Mouse (Mus musculus) lung, embryonic 14.5 days (tissue): ENCODE measurements around the gene Pdcd1. TPM values are rescaled to one million over a fixed set of nuclear protein-coding genes. Genes with fewer than 3 reads are reported as not detected.
"Not testable (repeated sequence)": the region's sequence is repeated elsewhere in the genome, so short reads cannot be mapped to it uniquely, and the experiment has no call there.

Experiments used
- ATAC-seq: fragments of 200-750 bp; cut with Nextera tagmentation; 2 replicates; pipeline ENCODE4 v1.8.0; 2017; ENCODE audit warnings: mild to moderate bottlenecking, moderate TSS enrichment, moderate library complexity; ENCODE audit not compliant: insufficient read depth
- DNase-seq: peaks from one replicate; pipeline ENCODE4 v3.0.0-alpha.2; 2015
- H3K27ac ChIP-seq: fragments of 300-500 bp; sonication (generic); 2 replicates; pipeline ENCODE4 v1.5.1; 2014; ENCODE audit warnings: low read depth, mild to moderate bottlenecking, moderate library complexity
- H3K27me3 ChIP-seq: fragments of 300-500 bp; sonication (generic); 2 replicates; pipeline ENCODE4 v1.6.1; 2014; ENCODE audit warnings: low read length, control low read depth; ENCODE audit not compliant: insufficient read depth
- H3K36me3 ChIP-seq: fragments of 300-500 bp; sonication (generic); 2 replicates; pipeline ENCODE4 v1.6.1; 2014; ENCODE audit warnings: control low read depth; ENCODE audit not compliant: insufficient read depth
- H3K4me1 ChIP-seq: fragments of 300-500 bp; sonication (generic); 2 replicates; pipeline ENCODE4 v1.6.1; 2014; ENCODE audit warnings: antibody characterized with exemption, control low read depth; ENCODE audit not compliant: insufficient read depth
- H3K4me2 ChIP-seq: fragments of 300-500 bp; sonication (generic); 2 replicates; pipeline ENCODE4 v1.6.1; 2014; ENCODE audit warnings: mild to moderate bottlenecking
- H3K4me3 ChIP-seq: fragments of 300-500 bp; sonication (generic); 2 replicates; pipeline ENCODE4 v1.5.1; 2014; ENCODE audit warnings: low read depth, low read length
- H3K9ac ChIP-seq: fragments of 300-500 bp; sonication (generic); 2 replicates; pipeline ENCODE4 v1.6.1; 2014
- H3K9me3 ChIP-seq: fragments of 300-500 bp; sonication (generic); 2 replicates; pipeline ENCODE4 v1.6.1; 2016; ENCODE audit warnings: low read depth, low read length, control low read depth
- CTCF ChIP-seq: IDR thresholded peaks from 2 replicates; pipeline ENCODE4 v1.5.1; 2016; ENCODE audit warnings: antibody characterized with exemption, low read depth
- WGBS: fragments of 180-500 bp; shearing (Covaris S2); extraction: QIAGEN DNeasy Blood & Tissue Kit; methylation state at CpG from one replicate; pipeline ENCODE4 v1.1.7; 2014; 5-methylcytosine and 5-hydroxymethylcytosine counted together
- polyA plus RNA-seq: library from polyadenylated mRNA; unstranded; fragments of >200 nt; fragmentation: Nextera tagmentation; extraction: Ambion mirVana; gene quantifications from 2 replicates; pipeline ENCODE4 v1.2.1, GENCODE M21; 2014

The Pdcd1 gene
- polyA plus RNA-seq, 1 experiment from 2014 or later, result 0.09 TPM

GRCm38 (mm10) chr1:94028741-94029140 lies 23.6 kb downstream of the Pdcd1 start:
- DNase-seq (no peak), ATAC-seq (no peak)
- Histone ChIP-seq H3K9me3 (no peaks in the 10 kb centered on the region), H3K36me3 (no peaks in the 10 kb centered on the region), H3K4me1 (no peaks in the 10 kb centered on the region), H3K27ac (no peak overlapping the region), H3K9ac (no peak overlapping the region), H3K27me3 (no peaks in the 10 kb centered on the region), H3K4me2 (no peak overlapping the region), H3K4me3 (no peak overlapping the region)
- 82% methylated on average over 2 of the region's 2 CpGs for WGBS
- TF ChIP-seq CTCF, result no peak

- Histone ChIP-seq H3K27me3 (no peaks in the 10 kb centered on the region), H3K9ac (no peak overlapping the region), H3K4me2 (no peak overlapping the region), H3K36me3 (no peaks in the 10 kb centered on the region), H3K9me3 (no peaks in the 10 kb centered on the region), H3K4me3 (no peak overlapping the region), H3K27ac (no peak overlapping the region), H3K4me1 (no peaks in the 10 kb centered on the region)
- 76% methylated on average over 12 of the region's 12 CpGs for WGBS
- no peak for DNase-seq
- no peak for TF ChIP-seq CTCF
- no peak for ATAC-seq
Observed at GRCm38 (mm10) chr1:94027506-94028108, 24.7 kb downstream of the Pdcd1 start.

- DNase-seq, result no peak
- Histone ChIP-seq H3K27ac (no peak within 1 kb of the TSS), H3K9ac (no peak within 1 kb of the TSS), H3K4me3 (no peak within 1 kb of the TSS), H3K4me2 (no peak within 1 kb of the TSS), H3K27me3 (no peaks in the 10 kb centered on the region), H3K36me3 (no peaks in the 10 kb centered on the region), H3K4me1 (no peaks in the 10 kb centered on the region), H3K9me3 (no peaks in the 10 kb centered on the region)
- ATAC-seq, result no peak
- WGBS, result 82% methylated on average over 6 of the region's 6 CpGs
- TF ChIP-seq CTCF, result no peak
Observed at GRCm38 (mm10) chr1:94020151-94020550, 32.2 kb downstream of the Pdcd1 start, which contains the start of gene Neu4. Gene Neu4 (plus strand): TSS chr1:94020451.

GRCm38 (mm10) chr1:94011643-94012042 lies 40.7 kb downstream of the Pdcd1 start:
- H3K9me3 ChIP-seq, result no peaks in the 10 kb centered on the region
- no peaks in the 10 kb centered on the region for H3K4me1 ChIP-seq
- no peak overlapping the region for H3K27ac ChIP-seq
- H3K9ac ChIP-seq, result no peak overlapping the region
- no peak overlapping the region for H3K4me3 ChIP-seq
- ATAC-seq, result no peak
- no peaks in the 10 kb centered on the region for H3K27me3 ChIP-seq
- 57% methylated on average over 3 of the region's 3 CpGs for WGBS
- H3K4me2 ChIP-seq, result no peak overlapping the region
- H3K36me3 ChIP-seq, result no peaks in the 10 kb centered on the region
- DNase-seq, result peak; percentile 2
- TF ChIP-seq CTCF, result peak; percentile 16; the same call in 1 of the 2 replicates

GRCm38 (mm10) chr1:94008826-94009225 lies 43.5 kb downstream of the Pdcd1 start:
- not testable (repeated sequence) for H3K4me3 ChIP-seq, H3K36me3 ChIP-seq, H3K9me3 ChIP-seq, H3K4me1 ChIP-seq, H3K27ac ChIP-seq, H3K9ac ChIP-seq, DNase-seq, ATAC-seq, H3K27me3 ChIP-seq, H3K4me2 ChIP-seq
- 87% methylated on average over 15 of the region's 19 CpGs for WGBS

- not testable (repeated sequence) for ATAC-seq, H3K36me3 ChIP-seq
Observed at GRCm38 (mm10) chr1:94005954-94006506, 46.3 kb downstream of the Pdcd1 start.

GRCm38 (mm10) chr1:94001023-94001422 lies 51.3 kb downstream of the Pdcd1 start:
- no peak for TF ChIP-seq CTCF
- no peak overlapping the region for H3K27ac ChIP-seq
- H3K27me3 ChIP-seq, result no peaks in the 10 kb centered on the region
- 78% methylated on average over 2 of the region's 2 CpGs for WGBS
- H3K9ac ChIP-seq, result no peak overlapping the region
- H3K4me2 ChIP-seq, result no peak overlapping the region
- ATAC-seq (no peak), DNase-seq (no peak)
- H3K36me3 ChIP-seq, result no peaks in the 10 kb centered on the region
- H3K4me1 ChIP-seq, result no peaks in the 10 kb centered on the region
- no peak overlapping the region for H3K4me3 ChIP-seq
- no peaks in the 10 kb centered on the region for H3K9me3 ChIP-seq

More at GRCm38 (mm10) chr1:94005954-94006506, 46.3 kb downstream of the Pdcd1 start:
- WGBS, result 64% methylated on average over 2 of the region's 2 CpGs
- H3K4me1 ChIP-seq, H3K27me3 ChIP-seq, H3K4me2 ChIP-seq, H3K27ac ChIP-seq, DNase-seq, H3K4me3 ChIP-seq, H3K9me3 ChIP-seq, H3K9ac ChIP-seq: not testable (repeated sequence)

- DNase-seq, H3K9me3 ChIP-seq, H3K4me2 ChIP-seq, H3K9ac ChIP-seq, H3K4me1 ChIP-seq, H3K4me3 ChIP-seq, H3K36me3 ChIP-seq, ATAC-seq, H3K27me3 ChIP-seq, H3K27ac ChIP-seq: not testable (repeated sequence)
- 76% methylated on average over 3 of the region's 3 CpGs for WGBS
Observed at GRCm38 (mm10) chr1:93991491-93991890, 60.9 kb downstream of the Pdcd1 start.

- ATAC-seq, DNase-seq, H3K27me3 ChIP-seq, H3K27ac ChIP-seq, H3K4me1 ChIP-seq, H3K4me2 ChIP-seq, H3K36me3 ChIP-seq, H3K4me3 ChIP-seq, H3K9ac ChIP-seq, H3K9me3 ChIP-seq: not testable (repeated sequence)
- 85% methylated on average over 2 of the region's 2 CpGs for WGBS
Observed at GRCm38 (mm10) chr1:93991068-93991467, 61.3 kb downstream of the Pdcd1 start.

GRCm38 (mm10) chr1:93990209-93990608 lies 62.1 kb downstream of the Pdcd1 start, which contains the start of gene Gal3st2c:
Gene Gal3st2c (plus strand): TSS chr1:93990509.
- DNase-seq, H3K9ac ChIP-seq, H3K36me3 ChIP-seq, H3K27ac ChIP-seq, ATAC-seq, H3K27me3 ChIP-seq, H3K4me3 ChIP-seq, H3K4me1 ChIP-seq, H3K9me3 ChIP-seq, H3K4me2 ChIP-seq: not testable (repeated sequence)
- WGBS, result 81% methylated on average over 7 of the region's 8 CpGs
